Mouse (Mus musculus): ENCODE data around the gene Nlrc3. TPM values are rescaled to one million over a fixed set of nuclear protein-coding genes. Genes with fewer than 3 reads are reported as not detected.

Nlrc3 gene
- polyA plus RNA-seq, 1 experiment from 2014 or later = 0.46 TPM

GRCm38 (mm10) chr16:3934701-3935100 lies 41.7 kb downstream of the Nlrc3 start:
- no peaks in the 10 kb centered on the region for H3K9me3 ChIP-seq (ENCODE audit: control insufficient read depth)
- WGBS = 90% methylated on average over 4 of the region's 4 CpGs

GRCm38 (mm10) chr16:3934091-3934490 lies 42.3 kb downstream of the Nlrc3 start:
- Histone ChIP-seq H3K9ac (ENCODE audit: low read depth, low read length) (no peak overlapping the region), H3K27ac (ENCODE audit: low read depth, low read length) (no peak overlapping the region), H3K27me3 (replicated peaks; ENCODE audit: control insufficient read depth, insufficient read depth, low read length) (no peaks in the 10 kb centered on the region), H3K36me3 (ENCODE audit: control insufficient read depth, insufficient read depth) (peaks cover 52% of the 10 kb centered on the region), H3K4me2 (replicated peaks; ENCODE audit: low read depth) (no peak overlapping the region), H3K4me1 (replicated peaks; ENCODE audit: control insufficient read depth, insufficient read depth, low read length) (no peaks in the 10 kb centered on the region), H3K4me3 (ENCODE audit: low read depth, low read length) (no peak overlapping the region), H3K9me3 (ENCODE audit: control insufficient read depth) (no peaks in the 10 kb centered on the region)
- TF ChIP-seq CTCF (IDR thresholded peaks at IDR 0.05; ENCODE audit: low read depth) = no peak
- 93% methylated on average over 1 of the region's 1 CpGs for WGBS
- ATAC-seq = no peak

More at GRCm38 (mm10) chr16:3934701-3935100, 41.7 kb downstream of the Nlrc3 start:
- Histone ChIP-seq H3K9ac (ENCODE audit: low read depth, low read length) (no peak overlapping the region), H3K4me3 (ENCODE audit: low read depth, low read length) (no peak overlapping the region), H3K27ac (ENCODE audit: low read depth, low read length) (no peak overlapping the region), H3K27me3 (replicated peaks; ENCODE audit: control insufficient read depth, insufficient read depth, low read length) (no peaks in the 10 kb centered on the region), H3K4me1 (replicated peaks; ENCODE audit: control insufficient read depth, insufficient read depth, low read length) (no peaks in the 10 kb centered on the region), H3K4me2 (replicated peaks; ENCODE audit: low read depth) (no peak overlapping the region), H3K36me3 (ENCODE audit: control insufficient read depth, insufficient read depth) (peaks cover 54% of the 10 kb centered on the region)
- TF ChIP-seq CTCF (IDR thresholded peaks at IDR 0.05; ENCODE audit: low read depth) = no peak
- ATAC-seq = no peak

GRCm38 (mm10) chr16:3933536-3933935 lies 42.9 kb downstream of the Nlrc3 start:
- H3K9me3 ChIP-seq (ENCODE audit: control insufficient read depth) = no peaks in the 10 kb centered on the region
- no peak overlapping the region for H3K4me3 ChIP-seq (ENCODE audit: low read depth, low read length)
- ATAC-seq = no peak
- 93% methylated on average over 6 of the region's 6 CpGs for WGBS
- TF ChIP-seq CTCF (IDR thresholded peaks at IDR 0.05; ENCODE audit: low read depth) = no peak
- H3K36me3 ChIP-seq (ENCODE audit: control insufficient read depth, insufficient read depth) = peaks cover 46% of the 10 kb centered on the region
- no peak overlapping the region for H3K9ac ChIP-seq (ENCODE audit: low read depth, low read length)
- H3K27me3 ChIP-seq (replicated peaks; ENCODE audit: control insufficient read depth, insufficient read depth, low read length) = no peaks in the 10 kb centered on the region
- H3K27ac ChIP-seq (ENCODE audit: low read depth, low read length) = no peak overlapping the region
- H3K4me1 ChIP-seq (replicated peaks; ENCODE audit: control insufficient read depth, insufficient read depth, low read length) = no peaks in the 10 kb centered on the region
- no peak overlapping the region for H3K4me2 ChIP-seq (replicated peaks; ENCODE audit: low read depth)

- Histone ChIP-seq H3K4me2 (replicated peaks; ENCODE audit: low read depth) (no peak overlapping the region), H3K9me3 (ENCODE audit: control insufficient read depth) (no peaks in the 10 kb centered on the region), H3K4me1 (replicated peaks; ENCODE audit: control insufficient read depth, insufficient read depth, low read length) (no peaks in the 10 kb centered on the region), H3K9ac (ENCODE audit: low read depth, low read length) (no peak overlapping the region), H3K27me3 (replicated peaks; ENCODE audit: control insufficient read depth, insufficient read depth, low read length) (no peaks in the 10 kb centered on the region), H3K36me3 (ENCODE audit: control insufficient read depth, insufficient read depth) (peaks cover 39% of the 10 kb centered on the region), H3K4me3 (ENCODE audit: low read depth, low read length) (no peak overlapping the region), H3K27ac (ENCODE audit: low read depth, low read length) (no peak overlapping the region)
- TF ChIP-seq CTCF (IDR thresholded peaks at IDR 0.05; ENCODE audit: low read depth) = no peak
- 79% methylated on average over 7 of the region's 7 CpGs for WGBS
- no peak for ATAC-seq
These were observed 47.3 kb downstream of the Nlrc3 start for GRCm38 (mm10) chr16:3929151-3929550.

GRCm38 (mm10) chr16:3928582-3928981 lies 47.9 kb downstream of the Nlrc3 start:
- Histone ChIP-seq H3K27ac (ENCODE audit: low read depth, low read length) (peak overlapping the region; percentile 8; the same call in 1 of the 2 replicates), H3K4me3 (ENCODE audit: low read depth, low read length) (no peak overlapping the region), H3K9ac (ENCODE audit: low read depth, low read length) (no peak overlapping the region), H3K36me3 (ENCODE audit: control insufficient read depth, insufficient read depth) (peaks cover 40% of the 10 kb centered on the region), H3K4me2 (replicated peaks; ENCODE audit: low read depth) (no peak overlapping the region), H3K27me3 (replicated peaks; ENCODE audit: control insufficient read depth, insufficient read depth, low read length) (no peaks in the 10 kb centered on the region), H3K9me3 (ENCODE audit: control insufficient read depth) (no peaks in the 10 kb centered on the region), H3K4me1 (replicated peaks; ENCODE audit: control insufficient read depth, insufficient read depth, low read length) (no peaks in the 10 kb centered on the region)
- WGBS = 19% methylated on average over 1 of the region's 1 CpGs
- no peak for TF ChIP-seq CTCF (IDR thresholded peaks at IDR 0.05; ENCODE audit: low read depth)
- no peak for ATAC-seq

- H3K4me1 ChIP-seq (replicated peaks; ENCODE audit: control insufficient read depth, insufficient read depth, low read length) = no peaks in the 10 kb centered on the region
- no peak for TF ChIP-seq CTCF (IDR thresholded peaks at IDR 0.05; ENCODE audit: low read depth)
- no peaks in the 10 kb centered on the region for H3K9me3 ChIP-seq (ENCODE audit: control insufficient read depth)
- no peak overlapping the region for H3K4me3 ChIP-seq (ENCODE audit: low read depth, low read length)
- 88% methylated on average over 4 of the region's 4 CpGs for WGBS
- H3K4me2 ChIP-seq (replicated peaks; ENCODE audit: low read depth) = no peak overlapping the region
- H3K27me3 ChIP-seq (replicated peaks; ENCODE audit: control insufficient read depth, insufficient read depth, low read length) = no peaks in the 10 kb centered on the region
- H3K36me3 ChIP-seq (ENCODE audit: control insufficient read depth, insufficient read depth) = peaks cover 53% of the 10 kb centered on the region
- no peak for ATAC-seq
- no peak overlapping the region for H3K27ac ChIP-seq (ENCODE audit: low read depth, low read length)
- no peak overlapping the region for H3K9ac ChIP-seq (ENCODE audit: low read depth, low read length)
These were observed 52.5 kb downstream of the Nlrc3 start for GRCm38 (mm10) chr16:3923966-3924365.

- H3K4me3 ChIP-seq (ENCODE audit: low read depth, low read length) = no peak overlapping the region
- peaks cover 56% of the 10 kb centered on the region for H3K36me3 ChIP-seq (ENCODE audit: control insufficient read depth, insufficient read depth)
- no peak overlapping the region for H3K27ac ChIP-seq (ENCODE audit: low read depth, low read length)
- no peak for TF ChIP-seq CTCF (IDR thresholded peaks at IDR 0.05; ENCODE audit: low read depth)
- ATAC-seq = no peak
- 73% methylated on average over 3 of the region's 3 CpGs for WGBS
- H3K27me3 ChIP-seq (replicated peaks; ENCODE audit: control insufficient read depth, insufficient read depth, low read length) = no peaks in the 10 kb centered on the region
- H3K9ac ChIP-seq (ENCODE audit: low read depth, low read length) = no peak overlapping the region
- no peaks in the 10 kb centered on the region for H3K4me1 ChIP-seq (replicated peaks; ENCODE audit: control insufficient read depth, insufficient read depth, low read length)
- H3K9me3 ChIP-seq (ENCODE audit: control insufficient read depth) = no peaks in the 10 kb centered on the region
- no peak overlapping the region for H3K4me2 ChIP-seq (replicated peaks; ENCODE audit: low read depth)
These were observed 52.9 kb downstream of the Nlrc3 start for GRCm38 (mm10) chr16:3923515-3923914.
